Mouse (Mus musculus) CH12.LX (cell line): ENCODE results near the gene Ttc9c. TPM values are rescaled to one million over a fixed set of nuclear protein-coding genes. Genes with fewer than 3 reads are reported as not detected.
A peak's percentile ranks its signal among the peaks of the same experiment; 100 is the strongest.

Experiments
- DNase-seq: peaks from one replicate; pipeline ENCODE4 v3.0.0-alpha.2; 2013; ENCODE audit errors: extremely low read depth
- H3K27ac ChIP-seq: 2 replicates; pipeline ENCODE4 v1.5.1; 2012; ENCODE audit warnings: low read depth, mild to moderate bottlenecking, control low read depth, moderate library complexity; ENCODE audit not compliant: insufficient read depth
- H3K27me3 ChIP-seq: replicated peaks from 2 replicates; pipeline ENCODE3; 2012; ENCODE audit warnings: inconsistent platforms
- H3K36me3 ChIP-seq, 2 experiments: replicated peaks in 1 of 2; 2 replicates each; pipeline versions ENCODE3 to v1.6.1; 2012; ENCODE audit warnings: inconsistent platforms in 1 of 2, low read length in 1 of 2, mild to moderate bottlenecking in 1 of 2, mixed read lengths in 1 of 2, moderate library complexity in 1 of 2; ENCODE audit not compliant: control insufficient read depth in 1 of 2, insufficient read depth in 1 of 2
- H3K4me1 ChIP-seq, 2 experiments: 2 replicates each; pipeline ENCODE4 v1.6.1; 2012; ENCODE audit warnings: inconsistent platforms in 1 of 2, moderate library complexity in 1 of 2; ENCODE audit not compliant: insufficient read depth in 2 of 2, control insufficient read depth in 1 of 2
- H3K4me2 ChIP-seq: 2 replicates; pipeline ENCODE4 v1.6.1; 2012; ENCODE audit warnings: low read depth, mild to moderate bottlenecking, control low read depth; ENCODE audit not compliant: poor library complexity, insufficient read depth, severe bottlenecking
- H3K4me3 ChIP-seq, 3 experiments: fragments of 150-350 bp in 1 of 3; sonication (generic) in 1 of 3; replicated peaks in 1 of 3; 2 replicates each; pipeline versions ENCODE3 to v1.5.1; 2011 to 2012; ENCODE audit warnings: low read depth in 2 of 3, low read length in 2 of 3, mild to moderate bottlenecking in 2 of 3, moderate library complexity in 2 of 3, control low read depth in 1 of 3, improper control_type of control experiment in 1 of 3, inconsistent platforms in 1 of 3, mixed read lengths in 1 of 3; ENCODE audit not compliant: poor library complexity in 1 of 3
- H3K79me2 ChIP-seq: replicated peaks from 2 replicates; pipeline ENCODE4 v1.6.1; 2012; ENCODE audit warnings: mild to moderate bottlenecking, moderate library complexity; ENCODE audit not compliant: control insufficient read depth, poor library complexity, insufficient read depth, severe bottlenecking; ENCODE audit errors: extremely low read depth
- H3K9ac ChIP-seq: 2 replicates; pipeline ENCODE4 v1.6.1; 2012; ENCODE audit warnings: low read depth, mild to moderate bottlenecking, control low read depth, moderate library complexity; ENCODE audit not compliant: insufficient read depth
- H3K9me3 ChIP-seq: replicated peaks from 2 replicates; pipeline ENCODE3; 2012; ENCODE audit warnings: low read length, inconsistent platforms, mixed read lengths
- BHLHE40 ChIP-seq: IDR thresholded peaks from 2 replicates; pipeline ENCODE4 v1.6.1; 2011; ENCODE audit warnings: mild to moderate bottlenecking, low read depth, low read length, improper control_type of control experiment
- CHD1 ChIP-seq: IDR thresholded peaks from 2 replicates; pipeline ENCODE4 v1.6.1; 2012; ENCODE audit warnings: low read depth, low read length, improper control_type of control experiment, inconsistent platforms
- CHD2 ChIP-seq: IDR thresholded peaks from 2 replicates; pipeline ENCODE4 v1.6.1; 2011; ENCODE audit warnings: low read length, improper control_type of control experiment
- CTCF ChIP-seq, 2 experiments: IDR thresholded peaks in 1 of 2; conservative IDR thresholded peaks in 1 of 2; 2 replicates each; pipeline ENCODE4 v1.5.1; 2011 to 2012; ENCODE audit warnings: low read depth in 2 of 2, low read length in 2 of 2, improper control_type of control experiment in 1 of 2, inconsistent platforms in 1 of 2, mild to moderate bottlenecking in 1 of 2, moderate library complexity in 1 of 2
- E2F4 ChIP-seq: IDR thresholded peaks from 2 replicates; pipeline ENCODE4 v1.6.1; 2011; ENCODE audit warnings: low read depth, low read length, improper control_type of control experiment; ENCODE audit not compliant: insufficient replicate concordance
- ELF1 ChIP-seq: IDR thresholded peaks from 2 replicates; pipeline ENCODE4 v1.6.1; 2014; ENCODE audit warnings: low read depth, mild to moderate bottlenecking, inconsistent platforms, low read length, improper control_type of control experiment
- EP300 ChIP-seq: IDR thresholded peaks from 2 replicates; pipeline ENCODE4 v1.6.1; 2011; ENCODE audit warnings: low read length, improper control_type of control experiment
- ETS1 ChIP-seq: conservative IDR thresholded peaks from 2 replicates; pipeline ENCODE4 v1.6.1; 2012; ENCODE audit warnings: low read depth, mild to moderate bottlenecking, inconsistent platforms, low read length, improper control_type of control experiment, moderate library complexity
- GABPA ChIP-seq: IDR thresholded peaks from 2 replicates; pipeline ENCODE4 v1.6.1; 2012; ENCODE audit warnings: low read depth, low read length, improper control_type of control experiment, inconsistent platforms; ENCODE audit not compliant: insufficient replicate concordance
- HCFC1 ChIP-seq: IDR thresholded peaks from 2 replicates; pipeline ENCODE4 v1.6.1; 2012; ENCODE audit warnings: low read depth, mild to moderate bottlenecking, inconsistent platforms, low read length, improper control_type of control experiment
- IRF4 ChIP-seq: IDR thresholded peaks from 2 replicates; pipeline ENCODE4 v1.6.1; 2014; ENCODE audit warnings: low read depth, mild to moderate bottlenecking, inconsistent platforms, low read length, improper control_type of control experiment
- JUN ChIP-seq: IDR thresholded peaks from 2 replicates; pipeline ENCODE4 v1.6.1; 2011; ENCODE audit warnings: low read depth, mild to moderate bottlenecking, low read length, improper control_type of control experiment, moderate library complexity; ENCODE audit not compliant: insufficient read depth
- JUND ChIP-seq: conservative IDR thresholded peaks from 2 replicates; pipeline ENCODE4 v1.6.1; 2011; ENCODE audit warnings: low read depth, low read length, improper control_type of control experiment
- KAT2A ChIP-seq: IDR thresholded peaks from 2 replicates; pipeline ENCODE4 v1.6.1; 2012; ENCODE audit warnings: low read length, improper control_type of control experiment, inconsistent platforms; ENCODE audit not compliant: insufficient replicate concordance
- MAFK ChIP-seq: IDR thresholded peaks from 2 replicates; pipeline ENCODE4 v1.6.1; 2011; ENCODE audit warnings: low read length, improper control_type of control experiment; ENCODE audit not compliant: insufficient replicate concordance
- MAX ChIP-seq: IDR thresholded peaks from 2 replicates; pipeline ENCODE4 v1.6.1; 2011; ENCODE audit warnings: low read length, improper control_type of control experiment
- MAZ ChIP-seq: IDR thresholded peaks from 2 replicates; pipeline ENCODE4 v1.6.1; 2012; ENCODE audit warnings: low read depth, mild to moderate bottlenecking, inconsistent platforms, low read length, improper control_type of control experiment, moderate library complexity
- MEF2A ChIP-seq: IDR thresholded peaks from 2 replicates; pipeline ENCODE4 v1.6.1; 2014; ENCODE audit warnings: low read depth, mild to moderate bottlenecking, inconsistent platforms, low read length, improper control_type of control experiment, borderline replicate concordance
- MXI1 ChIP-seq: IDR thresholded peaks from 2 replicates; pipeline ENCODE4 v1.6.1; 2011; ENCODE audit warnings: mild to moderate bottlenecking, low read depth, low read length, improper control_type of control experiment
- MYC ChIP-seq: IDR thresholded peaks from 2 replicates; pipeline ENCODE4 v1.6.1; 2011; ENCODE audit warnings: low read depth, mild to moderate bottlenecking, improper control_type of control experiment, low read length
- NELFE ChIP-seq: IDR thresholded peaks from 2 replicates; pipeline ENCODE4 v1.6.1; 2011; ENCODE audit warnings: low read depth, low read length, improper control_type of control experiment
- NRF1 ChIP-seq: IDR thresholded peaks from 2 replicates; pipeline ENCODE4 v1.6.1; 2014; ENCODE audit warnings: low read depth, mild to moderate bottlenecking, inconsistent platforms, low read length, improper control_type of control experiment, moderate library complexity
- PAX5 ChIP-seq: IDR thresholded peaks from 2 replicates; pipeline ENCODE4 v1.6.1; 2012; ENCODE audit warnings: low read length, inconsistent platforms, mixed read lengths
- POLR2A ChIP-seq: IDR thresholded peaks from 2 replicates; pipeline ENCODE4 v1.6.1; 2011; ENCODE audit warnings: low read depth, mild to moderate bottlenecking, improper control_type of control experiment, low read length
- POLR2AphosphoS2 ChIP-seq: IDR thresholded peaks from 2 replicates; pipeline ENCODE4 v1.6.1; 2011; ENCODE audit warnings: low read depth, low read length, improper control_type of control experiment
- RAD21 ChIP-seq: IDR thresholded peaks from 2 replicates; pipeline ENCODE4 v1.6.1; 2011; ENCODE audit warnings: low read depth, mild to moderate bottlenecking, low read length, improper control_type of control experiment, moderate library complexity
- RCOR1 ChIP-seq: conservative IDR thresholded peaks from 2 replicates; pipeline ENCODE4 v1.6.1; 2012; ENCODE audit warnings: low read depth, mild to moderate bottlenecking, inconsistent platforms, low read length, improper control_type of control experiment
- SIN3A ChIP-seq: IDR thresholded peaks from 2 replicates; pipeline ENCODE4 v1.6.1; 2012; ENCODE audit warnings: low read length, improper control_type of control experiment, inconsistent platforms
- SMC3 ChIP-seq: IDR thresholded peaks from 2 replicates; pipeline ENCODE4 v1.6.1; 2011; ENCODE audit warnings: low read depth, low read length, improper control_type of control experiment
- TBP ChIP-seq: conservative IDR thresholded peaks from 2 replicates; pipeline ENCODE4 v1.6.1; 2011; ENCODE audit warnings: low read depth, low read length, improper control_type of control experiment
- TCF12 ChIP-seq: IDR thresholded peaks from 2 replicates; pipeline ENCODE4 v1.6.1; 2014; ENCODE audit warnings: low read depth, mild to moderate bottlenecking, inconsistent platforms, low read length, improper control_type of control experiment
- UBTF ChIP-seq: IDR thresholded peaks from 2 replicates; pipeline ENCODE4 v1.6.1; 2012; ENCODE audit warnings: low read depth, mild to moderate bottlenecking, inconsistent platforms, low read length, improper control_type of control experiment, moderate library complexity
- USF1 ChIP-seq: IDR thresholded peaks from 2 replicates; pipeline ENCODE4 v1.6.1; 2014; ENCODE audit warnings: low read depth, mild to moderate bottlenecking, inconsistent platforms, low read length, improper control_type of control experiment
- USF2 ChIP-seq: conservative IDR thresholded peaks from 2 replicates; pipeline ENCODE4 v1.6.1; 2011; ENCODE audit warnings: low read depth, low read length, improper control_type of control experiment
- ZC3H11A ChIP-seq: IDR thresholded peaks from 2 replicates; pipeline ENCODE4 v1.6.1; 2012; ENCODE audit warnings: low read depth, mild to moderate bottlenecking, inconsistent platforms, low read length, improper control_type of control experiment
- ZKSCAN1 ChIP-seq: IDR thresholded peaks from 2 replicates; pipeline ENCODE4 v1.6.1; 2012; ENCODE audit warnings: low read depth, inconsistent platforms, low read length, improper control_type of control experiment, borderline replicate concordance
- ZMIZ1 ChIP-seq: IDR thresholded peaks from 2 replicates; pipeline ENCODE4 v1.6.1; 2012; ENCODE audit warnings: low read depth, mild to moderate bottlenecking, inconsistent platforms, low read length, improper control_type of control experiment
- ZNF384 ChIP-seq: IDR thresholded peaks from 2 replicates; pipeline ENCODE4 v1.6.1; 2012; ENCODE audit warnings: low read depth, low read length, improper control_type of control experiment, inconsistent platforms
- dilution Hi-C: fragments of 300-500 bp; cut with MboI; formaldehyde crosslinking; loops from 2 replicates; pipeline ENCODE4 v1.14.3; 2020; ENCODE audit warnings: low sequenced_read_pairs; ENCODE audit not compliant: extremely low pct_unique_long_range_greater_than_20kb, extremely low pct_ligation_motif_present
- in situ Hi-C: fragments of 300-500 bp; cut with MboI; formaldehyde crosslinking; loops from 3 replicates; pipeline ENCODE4 v1.14.3; 2019; ENCODE audit warnings: low sequenced_read_pairs, low pct_ligation_motif_present, low pct_unique_long_range_greater_than_20kb, mixed read lengths
- polyA plus RNA-seq: library from polyadenylated mRNA; unstranded; fragments of >175 nt; gene quantifications from 2 replicates; pipeline ENCODE4 v1.2.1, GENCODE M21; 2012; ENCODE audit warnings: low read depth; ENCODE audit not compliant: insufficient read length
- total RNA-seq, 2 experiments: library from RNA; depleted of rRNA; stranded (reverse); fragments of 300-350 nt in 1 of 2; fragments of >200 nt in 1 of 2; gene quantifications; 2 replicates each; pipeline ENCODE4 v1.2.3; 2012 to 2014

Ttc9c gene
- total and polyA plus RNA-seq, 3 experiments: 42.0 to 56.5 (median 44.7) TPM

GRCm38 (mm10) chr19:8798264-8798946 lies 20.7 kb downstream of the Ttc9c start, which contains the start of gene Polr2g:
Gene Polr2g (minus strand): TSS chr19:8798577.
- dilution Hi-C loops: no loop called here

GRCm38 (mm10) chr19:8790171-8790570 lies 29.0 kb downstream of the Ttc9c start:
- in situ Hi-C loops: no loop called here
- peaks cover 15% of the 10 kb centered on the region for H3K9me3 ChIP-seq
- no peak overlapping the region for H3K9ac ChIP-seq
- dilution Hi-C loops: no loop called here
- no peak overlapping the region for H3K4me3 ChIP-seq
- no peaks in the 10 kb centered on the region for H3K27me3 ChIP-seq
- no peak for TF ChIP-seq ETS1
- no peak for TF ChIP-seq MYC
- no peak for TF ChIP-seq MXI1
- no peak for TF ChIP-seq IRF4
- TF ChIP-seq SIN3A: no peak
- TF ChIP-seq USF1: no peak
- no peak for TF ChIP-seq ZMIZ1
- TF ChIP-seq SMC3: no peak
- TF ChIP-seq POLR2AphosphoS2: no peak
- no peak for TF ChIP-seq HCFC1
- no peak for TF ChIP-seq MAZ
- H3K4me2 ChIP-seq: no peak overlapping the region
- H3K36me3 ChIP-seq: peaks cover 21 to 41% of the 10 kb centered on the region in 2 experiments
- no peak overlapping the region for H3K27ac ChIP-seq
- H3K79me2 ChIP-seq: peaks cover 1% of the 10 kb centered on the region
- H3K4me1 ChIP-seq: peaks cover 1 to 9% of the 10 kb centered on the region in 2 experiments; a peak in 3 of 4 replicates
- no peak for DNase-seq

More at GRCm38 (mm10) chr19:8798264-8798946, 20.7 kb downstream of the Ttc9c start, which contains the start of gene Polr2g:
- Histone ChIP-seq H3K4me3 (peak within 1 kb of the TSS; percentile 80 to 93 (median 89)), H3K79me2 (peaks cover 31% of the 10 kb centered on the region), H3K9me3 (peaks cover 10% of the 10 kb centered on the region), H3K4me2 (peak within 1 kb of the TSS; percentile 84), H3K27ac (peak within 1 kb of the TSS; percentile 59), H3K4me1 (peaks cover 5 to 21% of the 10 kb centered on the region in 2 experiments; a peak in 3 of 4 replicates), H3K9ac (peak within 1 kb of the TSS; percentile 79), H3K36me3 (peaks cover 18 to 30% of the 10 kb centered on the region in 2 experiments), H3K27me3 (no peaks in the 10 kb centered on the region)
- DNase-seq: peak; percentile 95
- in situ Hi-C loops: no loop called here
- peak; percentile 97 for TF ChIP-seq TBP
- 0 out of 2 replicates have a peak, but pooled peaks have one; percentile 8 for TF ChIP-seq USF2
- TF ChIP-seq KAT2A: peak; percentile 66; the same call in 1 of the 2 replicates
- TF ChIP-seq POLR2A: peak; percentile 95
- TF ChIP-seq MEF2A: peak; percentile 93
- TF ChIP-seq UBTF: no peak
- TF ChIP-seq CHD2: peak; percentile 65; the same call in 1 of the 2 replicates
- no peak for TF ChIP-seq CTCF (conservative IDR thresholded peaks at IDR 0.05 in 1 of 2, IDR thresholded peaks at IDR 0.05 in 1 of 2; ENCODE audit: low read depth in 2 of 2, low read length in 2 of 2)
- peak; percentile 52; the same call in 1 of the 2 replicates for TF ChIP-seq MYC
- TF ChIP-seq POLR2AphosphoS2: peak; percentile 75; the same call in 1 of the 2 replicates
- peak; percentile 99 for TF ChIP-seq ETS1
- no peak for TF ChIP-seq GABPA
- no peak for TF ChIP-seq RAD21
- peak; percentile 81 for TF ChIP-seq HCFC1
- TF ChIP-seq EP300: peak; percentile 21; the same call in 1 of the 2 replicates
- peak; percentile 79 for TF ChIP-seq MXI1
- no peak for TF ChIP-seq ZKSCAN1
- no peak for TF ChIP-seq SMC3
- TF ChIP-seq ZMIZ1: peak; percentile 72; the same call in 1 of the 2 replicates
- TF ChIP-seq RCOR1: no peak
- 0 out of 2 replicates have a peak, but pooled peaks have one; percentile 6 for TF ChIP-seq JUND
- TF ChIP-seq E2F4: no peak; the same call in 1 of the 2 replicates
- peak; percentile 80 for TF ChIP-seq IRF4
- TF ChIP-seq NRF1: 0 out of 2 replicates have a peak, but pooled peaks have one; percentile 38
- TF ChIP-seq BHLHE40: peak; percentile 83
- no peak for TF ChIP-seq MAZ
- TF ChIP-seq TCF12: peak; percentile 96
- no peak for TF ChIP-seq PAX5
- peak; percentile 30 for TF ChIP-seq USF1
- peak; percentile 77 for TF ChIP-seq MAX
- TF ChIP-seq ZNF384: no peak
- peak; percentile 88 for TF ChIP-seq ELF1
- no peak for TF ChIP-seq JUN
- no peak for TF ChIP-seq CHD1
- TF ChIP-seq MAFK: no peak
- TF ChIP-seq NELFE: peak; percentile 90
- peak; percentile 94 for TF ChIP-seq SIN3A
- no peak for TF ChIP-seq ZC3H11A
